Mouse (Mus musculus) right cerebral cortex, postnatal 10 days (tissue): ENCODE measurements at regions not wholly inside any gene's neighbourhood (a gene's known extent, or its start where the extent isn't known, plus 50 kb on each side); places are given as distances from the start of the nearest gene placed in this dataset.

Experiments used
- DNase-seq, 2 experiments: peaks; one replicate each; pipeline ENCODE4 v3.0.0; 2021; ENCODE audit warnings: low spot score in 2 of 2

- no peak for DNase-seq
These were observed 271.9 kb upstream of the Mettl25 start for GRCm38 (mm10) chr10:106113083-106113482.

- no peak for DNase-seq
These were observed 273.7 kb upstream of the Mettl25 start for GRCm38 (mm10) chr10:106114743-106115486.

- no peak for DNase-seq
These were observed 280.6 kb upstream of the Mettl25 start for GRCm38 (mm10) chr10:106121826-106122225.

GRCm38 (mm10) chr10:106122952-106123351 lies 281.8 kb upstream of the Mettl25 start:
- DNase-seq = peak; percentile 21 to 40

GRCm38 (mm10) chr10:106172131-106172530 lies 298.0 kb upstream of the Ppfia2 start:
- DNase-seq = no peak

- DNase-seq = no peak
These were observed 295.7 kb upstream of the Ppfia2 start for GRCm38 (mm10) chr10:106174433-106174832.

- DNase-seq = no peak
These were observed 290.5 kb upstream of the Ppfia2 start for GRCm38 (mm10) chr10:106179651-106180050.

GRCm38 (mm10) chr10:106202566-106202965 lies 267.6 kb upstream of the Ppfia2 start:
- DNase-seq = no peak

- no peak for DNase-seq
These were observed 245.9 kb upstream of the Ppfia2 start for GRCm38 (mm10) chr10:106224251-106224650.

- peak in 1 of 2 experiments; percentile 19 for DNase-seq
These were observed 228.0 kb upstream of the Ppfia2 start for GRCm38 (mm10) chr10:106242180-106242579.

- no peak for DNase-seq
These were observed 216.0 kb upstream of the Ppfia2 start for GRCm38 (mm10) chr10:106254106-106254505.

GRCm38 (mm10) chr10:106259811-106260210 lies 210.3 kb upstream of the Ppfia2 start:
- DNase-seq = peak; percentile 28 to 58

GRCm38 (mm10) chr10:106273335-106273734 lies 196.8 kb upstream of the Ppfia2 start:
- DNase-seq = no peak

- DNase-seq = no peak
These were observed 180.2 kb upstream of the Ppfia2 start for GRCm38 (mm10) chr10:106289951-106290350.

GRCm38 (mm10) chr10:106290736-106291135 lies 179.4 kb upstream of the Ppfia2 start:
- DNase-seq = no peak

- no peak for DNase-seq
These were observed 174.6 kb upstream of the Ppfia2 start for GRCm38 (mm10) chr10:106295501-106295900.

- DNase-seq = no peak
These were observed 135.0 kb upstream of the Ppfia2 start for GRCm38 (mm10) chr10:106335166-106335565.

GRCm38 (mm10) chr10:106351663-106352062 lies 118.5 kb upstream of the Ppfia2 start:
- no peak for DNase-seq

- DNase-seq = no peak
These were observed 94.5 kb upstream of the Ppfia2 start for GRCm38 (mm10) chr10:106375653-106376052.

GRCm38 (mm10) chr10:106376161-106376560 lies 94.0 kb upstream of the Ppfia2 start:
- DNase-seq = no peak

- no peak for DNase-seq
These were observed 89.5 kb upstream of the Ppfia2 start for GRCm38 (mm10) chr10:106380628-106381027.

GRCm38 (mm10) chr10:106408705-106409104 lies 61.4 kb upstream of the Ppfia2 start:
- peak in 1 of 2 experiments; percentile 24 for DNase-seq

GRCm38 (mm10) chr10:106413181-106413580 lies 57.0 kb upstream of the Ppfia2 start:
- DNase-seq = no peak

GRCm38 (mm10) chr10:106414990-106415389 lies 55.1 kb upstream of the Ppfia2 start:
- no peak for DNase-seq
